14 mouse cellular contexts compared by ENCODE assay signal in the genomic region with DNA sequence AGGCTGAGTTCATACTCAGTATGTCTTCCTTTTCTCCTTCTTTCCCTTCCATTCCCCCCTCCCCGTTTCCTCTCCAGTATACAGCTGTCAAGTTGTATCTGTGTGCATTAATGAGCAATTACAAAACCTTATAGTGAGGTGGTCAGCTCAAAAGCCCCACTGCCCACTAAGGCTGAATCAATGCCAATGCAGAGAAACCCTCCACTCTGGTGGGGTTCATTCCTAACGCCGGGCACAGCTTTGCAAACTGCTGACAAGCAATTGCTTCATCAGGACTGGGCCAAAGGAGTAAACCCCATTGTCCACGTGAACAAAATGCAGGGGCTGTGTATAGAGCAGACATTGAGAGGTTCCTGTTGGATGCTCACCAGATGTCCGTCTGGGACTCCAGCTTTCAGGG.
"Had no signal": no experiment of that assay in that cellular context is flagged by ENCODE, and none has a peak within 500 bp of the region (broad histone marks: within the 10 kb centered on the region; RNA-seq: fewer than 3 reads in every experiment).

No protein-coding gene starts in this region.

- H3K4me2 ChIP-seq: lung, embryonic 14.5 days; midbrain, embryonic 12.5 days; neural tube, embryonic 12.5 days; stomach, embryonic 15.5 days had no signal

- H3K27ac ChIP-seq: liver, embryonic 14.5 days; midbrain, embryonic 12.5 days; neural tube, embryonic 12.5 days; stomach, embryonic 15.5 days; stomach, postnatal 0 days had no signal

- H3K9me3 ChIP-seq: midbrain, embryonic 12.5 days; neural tube, embryonic 12.5 days; stomach, embryonic 15.5 days had no signal

- H3K9ac ChIP-seq: liver, embryonic 14.5 days; lung, embryonic 14.5 days; midbrain, embryonic 12.5 days; neural tube, embryonic 12.5 days; stomach, embryonic 15.5 days had no signal

- H3K36me3 ChIP-seq: midbrain, embryonic 12.5 days; neural tube, embryonic 12.5 days; stomach, embryonic 15.5 days had no signal

- H3K4me1 ChIP-seq: midbrain, embryonic 12.5 days; neural tube, embryonic 12.5 days; stomach, embryonic 15.5 days had no signal

- H3K4me3 ChIP-seq: midbrain, embryonic 12.5 days; neural tube, embryonic 12.5 days; stomach, embryonic 15.5 days had no signal

- DNase-seq: lung, adult 18-20 months; lung, embryonic 14.5 days; lung, postnatal 10 days; lung, postnatal 4 days; midbrain, embryonic 14.5 days; right cerebral cortex, postnatal 14 days; thymus, adult 2 months; thymus, postnatal 25 days; thymus, postnatal 4 days had no signal

- H3K27me3 ChIP-seq: midbrain, embryonic 12.5 days; neural tube, embryonic 12.5 days; stomach, embryonic 15.5 days had no signal
